Mouse (Mus musculus) kidney, embryonic 16.5 days (tissue): ENCODE results near the gene Rpl38. TPM values are rescaled to one million over a fixed set of nuclear protein-coding genes. Genes with fewer than 3 reads are reported as not detected.

Experiments
- ATAC-seq: fragments of 200-750 bp; cut with Nextera tagmentation; 2 replicates; pipeline ENCODE4 v1.8.0; 2017; ENCODE audit warnings: moderate TSS enrichment; ENCODE audit not compliant: low FRiP score, low TSS enrichment
- H3K27ac ChIP-seq: fragments of 300-500 bp; sonication (generic); 2 replicates; pipeline ENCODE4 v1.5.1; 2014; ENCODE audit warnings: low read length
- H3K27me3 ChIP-seq: fragments of 300-500 bp; sonication (generic); 2 replicates; pipeline ENCODE4 v1.6.1; 2014; ENCODE audit warnings: low read length, control low read depth, mixed read lengths; ENCODE audit not compliant: insufficient read depth
- H3K36me3 ChIP-seq: fragments of 300-500 bp; sonication (generic); 2 replicates; pipeline ENCODE4 v1.6.1; 2014; ENCODE audit warnings: low read length, control low read depth, mixed read lengths; ENCODE audit not compliant: insufficient read depth
- H3K4me1 ChIP-seq: fragments of 300-500 bp; sonication (generic); 2 replicates; pipeline ENCODE4 v1.6.1; 2014; ENCODE audit warnings: low read length, control low read depth, mixed read lengths; ENCODE audit not compliant: insufficient read depth
- H3K4me2 ChIP-seq: fragments of 300-500 bp; sonication (generic); replicated peaks from 2 replicates; pipeline ENCODE4 v1.6.1; 2014; ENCODE audit warnings: low read depth, low read length
- H3K4me3 ChIP-seq: fragments of 300-500 bp; sonication (generic); 2 replicates; pipeline ENCODE4 v1.5.1; 2014; ENCODE audit warnings: mild to moderate bottlenecking, low read length
- H3K9ac ChIP-seq: fragments of 300-500 bp; sonication (generic); replicated peaks from 2 replicates; pipeline ENCODE4 v1.6.1; 2014; ENCODE audit warnings: low read length
- H3K9me3 ChIP-seq: fragments of 300-500 bp; sonication (generic); 2 replicates; pipeline ENCODE4 v1.6.1; 2016; ENCODE audit warnings: low read length, control low read depth
- WGBS: fragments of 180-500 bp; shearing (Covaris S2); extraction: QIAGEN DNeasy Blood & Tissue Kit; methylation state at CpG from one replicate; pipeline ENCODE4 v1.1.7; 2014; 5-methylcytosine and 5-hydroxymethylcytosine counted together
- polyA plus RNA-seq: library from polyadenylated mRNA; unstranded; fragments of >200 nt; fragmentation: Nextera tagmentation; extraction: Ambion mirVana; gene quantifications from 2 replicates; pipeline ENCODE4 v1.2.1, GENCODE M21; 2015

The Rpl38 gene
- polyA plus RNA-seq, 1 experiment from 2014 or later = 802 TPM

GRCm38 (mm10) chr11:114638647-114639290, 29.6 kb upstream of the Rpl38 start:
- WGBS = 71% methylated on average over 10 of the region's 10 CpGs
- ATAC-seq = no peak
- Histone ChIP-seq H3K4me2 (no peak overlapping the region), H3K27ac (no peak overlapping the region), H3K36me3 (no peaks in the 10 kb centered on the region), H3K4me3 (no peak overlapping the region), H3K9me3 (no peaks in the 10 kb centered on the region), H3K4me1 (peaks cover 6% of the 10 kb centered on the region; the same call in 1 of the 2 replicates), H3K27me3 (peaks cover 41% of the 10 kb centered on the region), H3K9ac (no peak overlapping the region)

- Histone ChIP-seq H3K4me2 (peak overlapping the region; percentile 19; the same call in 1 of the 2 replicates), H3K36me3 (no peaks in the 10 kb centered on the region), H3K27me3 (peaks cover 41% of the 10 kb centered on the region), H3K4me1 (peaks cover 6% of the 10 kb centered on the region; the same call in 1 of the 2 replicates), H3K4me3 (no peak overlapping the region), H3K9ac (no peak overlapping the region), H3K27ac (no peak overlapping the region), H3K9me3 (no peaks in the 10 kb centered on the region)
- 6% methylated on average over 19 of the region's 19 CpGs for WGBS
- no peak for ATAC-seq
Measured at GRCm38 (mm10) chr11:114639681-114640103, 28.6 kb upstream of the Rpl38 start.

GRCm38 (mm10) chr11:114640658-114641057, 27.7 kb upstream of the Rpl38 start:
- Histone ChIP-seq H3K27me3 (peaks cover 34% of the 10 kb centered on the region), H3K4me3 (no peak overlapping the region), H3K36me3 (no peaks in the 10 kb centered on the region), H3K27ac (no peak overlapping the region), H3K4me2 (no peak overlapping the region), H3K9ac (no peak overlapping the region), H3K4me1 (peaks cover 6% of the 10 kb centered on the region; the same call in 1 of the 2 replicates), H3K9me3 (no peaks in the 10 kb centered on the region)
- ATAC-seq = no peak
- WGBS = 43% methylated on average over 6 of the region's 6 CpGs

GRCm38 (mm10) chr11:114641136-114641535, 27.2 kb upstream of the Rpl38 start:
- WGBS = 81% methylated on average over 8 of the region's 8 CpGs
- H3K9ac ChIP-seq = no peak overlapping the region
- H3K36me3 ChIP-seq = no peaks in the 10 kb centered on the region
- H3K27ac ChIP-seq = no peak overlapping the region
- H3K4me3 ChIP-seq = no peak overlapping the region
- H3K4me1 ChIP-seq = peaks cover 6% of the 10 kb centered on the region; the same call in 1 of the 2 replicates
- peaks cover 31% of the 10 kb centered on the region for H3K27me3 ChIP-seq
- no peak overlapping the region for H3K4me2 ChIP-seq
- ATAC-seq = no peak
- no peaks in the 10 kb centered on the region for H3K9me3 ChIP-seq

- WGBS = 62% methylated on average over 12 of the region's 12 CpGs
- H3K27ac ChIP-seq = no peak overlapping the region
- H3K36me3 ChIP-seq = no peaks in the 10 kb centered on the region
- H3K27me3 ChIP-seq = peaks cover 26% of the 10 kb centered on the region
- H3K4me2 ChIP-seq = no peak overlapping the region
- peaks cover 3% of the 10 kb centered on the region; the same call in 1 of the 2 replicates for H3K9me3 ChIP-seq
- H3K9ac ChIP-seq = no peak overlapping the region
- peaks cover 6% of the 10 kb centered on the region; the same call in 1 of the 2 replicates for H3K4me1 ChIP-seq
- H3K4me3 ChIP-seq = no peak overlapping the region
- 0 out of 2 replicates have a peak, but pooled peaks have one; percentile 49 for ATAC-seq
Measured at GRCm38 (mm10) chr11:114642184-114642583, 26.1 kb upstream of the Rpl38 start.

GRCm38 (mm10) chr11:114642926-114643325, 25.4 kb upstream of the Rpl38 start:
- H3K9ac ChIP-seq = no peak overlapping the region
- peaks cover 21% of the 10 kb centered on the region for H3K27me3 ChIP-seq
- H3K4me1 ChIP-seq = peaks cover 6% of the 10 kb centered on the region; the same call in 1 of the 2 replicates
- no peak for ATAC-seq
- no peak overlapping the region for H3K4me3 ChIP-seq
- H3K36me3 ChIP-seq = no peaks in the 10 kb centered on the region
- no peak overlapping the region for H3K4me2 ChIP-seq
- peaks cover 3% of the 10 kb centered on the region; the same call in 1 of the 2 replicates for H3K9me3 ChIP-seq
- no peak overlapping the region for H3K27ac ChIP-seq
- WGBS = 59% methylated on average over 11 of the region's 11 CpGs

GRCm38 (mm10) chr11:114644122-114644521, 24.2 kb upstream of the Rpl38 start:
- WGBS = 63% methylated on average over 2 of the region's 2 CpGs
- peaks cover 3% of the 10 kb centered on the region; the same call in 1 of the 2 replicates for H3K9me3 ChIP-seq
- H3K4me3 ChIP-seq = no peak overlapping the region
- H3K27me3 ChIP-seq = peaks cover 10% of the 10 kb centered on the region
- no peak for ATAC-seq
- no peak overlapping the region for H3K4me2 ChIP-seq
- no peak overlapping the region for H3K9ac ChIP-seq
- no peak overlapping the region for H3K27ac ChIP-seq
- H3K4me1 ChIP-seq = peaks cover 6% of the 10 kb centered on the region; the same call in 1 of the 2 replicates
- H3K36me3 ChIP-seq = no peaks in the 10 kb centered on the region

GRCm38 (mm10) chr11:114649510-114649909, 18.8 kb upstream of the Rpl38 start:
- Histone ChIP-seq H3K36me3 (no peaks in the 10 kb centered on the region), H3K9ac (no peak overlapping the region), H3K9me3 (peaks cover 3% of the 10 kb centered on the region; the same call in 1 of the 2 replicates), H3K4me3 (no peak overlapping the region), H3K27me3 (no peaks in the 10 kb centered on the region), H3K27ac (no peak overlapping the region), H3K4me2 (no peak overlapping the region), H3K4me1 (no peaks in the 10 kb centered on the region)
- no peak for ATAC-seq
- WGBS = 70% methylated on average over 4 of the region's 4 CpGs

GRCm38 (mm10) chr11:114652531-114652930, 15.8 kb upstream of the Rpl38 start:
- Histone ChIP-seq H3K9me3 (no peaks in the 10 kb centered on the region), H3K36me3 (no peaks in the 10 kb centered on the region), H3K9ac (no peak overlapping the region), H3K27ac (no peak overlapping the region), H3K4me2 (no peak overlapping the region), H3K4me1 (no peaks in the 10 kb centered on the region), H3K4me3 (no peak overlapping the region), H3K27me3 (peaks cover 5% of the 10 kb centered on the region; the same call in 1 of the 2 replicates)
- 4% methylated on average over 16 of the region's 16 CpGs for WGBS
- ATAC-seq = no peak

- no peak overlapping the region for H3K4me3 ChIP-seq
- no peak overlapping the region for H3K9ac ChIP-seq
- 81% methylated on average over 6 of the region's 6 CpGs for WGBS
- ATAC-seq = no peak
- no peaks in the 10 kb centered on the region for H3K36me3 ChIP-seq
- H3K4me2 ChIP-seq = no peak overlapping the region
- H3K4me1 ChIP-seq = no peaks in the 10 kb centered on the region
- H3K9me3 ChIP-seq = no peaks in the 10 kb centered on the region
- no peak overlapping the region for H3K27ac ChIP-seq
- H3K27me3 ChIP-seq = peaks cover 5% of the 10 kb centered on the region; the same call in 1 of the 2 replicates
Measured at GRCm38 (mm10) chr11:114653664-114654063, 14.7 kb upstream of the Rpl38 start.
